Mouse (Mus musculus): Measurements from ENCODE around the gene 2300002M23Rik. TPM values are rescaled to one million over a fixed set of nuclear protein-coding genes. Genes with fewer than 3 reads are reported as not detected.

Gene 2300002M23Rik
- polyA plus RNA-seq (2015; fragmentation: Nextera tagmentation; extraction: Ambion mirVana), result not detected in 2 replicates

DNA sequence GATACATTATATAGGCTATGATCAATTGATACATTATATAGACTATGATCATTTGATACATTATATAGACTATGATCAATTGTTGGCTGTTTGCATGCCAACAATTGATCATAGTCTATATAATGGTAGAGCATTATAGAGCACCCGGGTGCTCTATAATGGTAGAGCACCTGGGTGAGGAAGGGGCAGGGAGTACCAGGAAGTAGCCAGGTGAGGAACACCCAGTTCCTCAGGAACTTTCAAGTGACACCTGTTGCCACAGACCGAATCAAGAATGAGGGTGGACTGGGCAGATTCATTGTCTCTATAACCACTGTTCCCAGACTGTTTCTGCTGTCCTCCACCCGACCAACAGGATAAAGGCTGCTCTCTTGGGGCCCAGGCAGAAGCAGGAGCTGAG is at the start of gene 2300002M23Rik:
TSS of gene 2300002M23Rik (plus strand) at position 301 of the 400 bp plus-strand sequence.

DNA sequence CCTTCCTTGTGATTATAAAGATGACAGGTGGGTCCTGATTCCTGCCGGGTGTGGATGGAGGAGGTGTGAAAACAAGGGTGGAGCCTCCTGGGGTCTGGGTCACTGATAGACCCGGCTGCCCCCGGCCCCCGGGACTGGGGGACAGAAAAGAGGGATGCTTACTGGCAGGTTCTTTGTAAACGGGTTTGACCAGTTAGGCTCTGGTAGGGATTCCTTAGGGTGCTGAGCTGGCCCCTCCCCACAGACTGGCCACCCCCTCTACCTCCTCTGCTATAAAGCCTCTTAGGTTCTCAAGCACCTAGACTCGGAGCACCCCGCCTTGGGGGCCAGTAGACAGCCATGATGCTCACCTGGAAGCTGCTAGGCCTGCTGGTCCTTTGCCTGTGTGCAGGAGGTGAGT is 34.3 kb upstream of the 2300002M23Rik start, which contains the start of gene Psors1c2:
TSS of gene Psors1c2 (plus strand) at position 301 of the 400 bp plus-strand sequence.

DNA sequence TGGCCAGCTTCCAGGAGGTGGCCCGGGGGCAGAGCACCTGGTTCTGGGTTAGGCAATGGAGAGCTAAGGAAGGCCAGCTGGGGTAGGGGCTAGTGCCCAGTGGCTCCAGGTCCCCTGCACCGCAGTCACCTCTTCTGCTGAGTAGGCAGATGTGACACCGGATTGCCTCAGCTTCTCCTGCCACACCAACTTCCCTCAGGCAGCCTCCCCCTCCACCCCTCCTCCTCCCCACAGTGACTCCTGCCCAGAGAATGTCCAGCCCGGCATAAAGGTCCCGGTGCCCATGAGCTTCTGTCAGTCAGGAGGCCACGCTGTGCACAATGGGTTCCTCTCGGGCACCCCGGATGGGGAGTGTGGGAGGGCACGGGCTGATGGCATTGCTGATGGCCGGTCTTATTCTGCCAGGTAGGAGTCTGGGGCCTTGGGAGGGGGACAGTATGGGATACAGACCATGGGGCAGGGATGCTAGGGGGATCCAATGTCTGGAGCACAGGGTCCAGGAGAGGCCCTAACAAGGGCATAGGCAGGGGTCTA is 15.3 kb upstream of the 2300002M23Rik start, which contains the start of gene Cdsn:
TSS of gene Cdsn (plus strand) at position 248 of the 534 bp plus-strand sequence.

DNA sequence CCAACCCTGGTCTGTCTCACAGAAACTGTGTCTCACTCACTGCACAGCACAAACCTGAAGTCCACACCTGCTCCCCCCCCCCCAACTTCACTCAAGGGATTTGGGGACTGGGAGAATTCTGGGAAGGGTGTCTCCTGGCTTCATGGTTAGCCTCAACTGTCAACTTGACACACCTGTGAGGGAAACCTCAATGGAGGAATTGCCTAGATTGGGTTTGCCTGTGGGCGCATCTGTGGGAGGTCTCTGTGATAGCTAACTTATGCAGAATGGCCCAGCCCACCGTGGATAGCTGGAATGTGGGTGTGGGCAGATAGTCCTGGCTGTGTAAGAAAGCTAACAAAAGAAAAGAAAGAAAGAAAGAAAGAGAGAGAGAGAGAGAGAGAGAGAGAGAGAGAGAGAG is 34.0 kb downstream of the 2300002M23Rik start, which contains the start of gene Sfta2:
TSS of gene Sfta2 (plus strand) at position 301 of the 400 bp plus-strand sequence.

Other genes with a start within 250 kb of the 2300002M23Rik start
- 0.05 TPM in 1 of 2 replicates, not detected in the other for gene H2-Q1, start 247.0 kb upstream of the 2300002M23Rik start, polyA plus RNA-seq (2015; fragmentation: Nextera tagmentation; extraction: Ambion mirVana)
- 0.10 and 0.35 TPM in 2 replicates for gene H2-Q2, start 225.2 kb upstream of the 2300002M23Rik start, polyA plus RNA-seq (2015; fragmentation: Nextera tagmentation; extraction: Ambion mirVana)
- 5.0 and 6.1 TPM in 2 replicates for gene H2-Q4, start 187.8 kb upstream of the 2300002M23Rik start, polyA plus RNA-seq (2015; fragmentation: Nextera tagmentation; extraction: Ambion mirVana)
- 2.0 and 2.4 TPM in 2 replicates for gene H2-Q6, start 142.6 kb upstream of the 2300002M23Rik start, polyA plus RNA-seq (2015; fragmentation: Nextera tagmentation; extraction: Ambion mirVana)
- 3.9 and 4.6 TPM in 2 replicates for gene H2-Q7, start 128.3 kb upstream of the 2300002M23Rik start, polyA plus RNA-seq (2015; fragmentation: Nextera tagmentation; extraction: Ambion mirVana)
- 12.6 and 15.2 TPM in 2 replicates for gene H2-Q10, start 97.4 kb upstream of the 2300002M23Rik start, polyA plus RNA-seq (2015; fragmentation: Nextera tagmentation; extraction: Ambion mirVana)
- 0.10 and 0.12 TPM in 2 replicates for gene Pou5f1, start 61.4 kb upstream of the 2300002M23Rik start, polyA plus RNA-seq (2015; fragmentation: Nextera tagmentation; extraction: Ambion mirVana)
- gene Tcf19, start 50.6 kb upstream of the 2300002M23Rik start, polyA plus RNA-seq (2015; fragmentation: Nextera tagmentation; extraction: Ambion mirVana), result 46.3 and 52.7 TPM in 2 replicates
- 9.7 and 11.4 TPM in 2 replicates for gene Cchcr1, start 50.4 kb upstream of the 2300002M23Rik start, polyA plus RNA-seq (2015; fragmentation: Nextera tagmentation; extraction: Ambion mirVana)
- 0.16 TPM in 1 of 2 replicates, not detected in the other for gene Psors1c2, start 34.2 kb upstream of the 2300002M23Rik start, polyA plus RNA-seq (2015; fragmentation: Nextera tagmentation; extraction: Ambion mirVana)
- 0.05 and 0.07 TPM in 2 replicates for gene Cdsn, start 15.3 kb upstream of the 2300002M23Rik start, polyA plus RNA-seq (2015; fragmentation: Nextera tagmentation; extraction: Ambion mirVana)
- gene Sfta2, start 34.1 kb downstream of the 2300002M23Rik start, polyA plus RNA-seq (2015; fragmentation: Nextera tagmentation; extraction: Ambion mirVana), result not detected in 2 replicates
- not detected in 2 replicates for gene Gm9573, start 59.2 kb downstream of the 2300002M23Rik start, polyA plus RNA-seq (2015; fragmentation: Nextera tagmentation; extraction: Ambion mirVana)
- 0.07 and 0.12 TPM in 2 replicates for gene Mucl3, start 76.2 kb downstream of the 2300002M23Rik start, polyA plus RNA-seq (2015; fragmentation: Nextera tagmentation; extraction: Ambion mirVana)
- gene Vars2, start 100.1 kb downstream of the 2300002M23Rik start, polyA plus RNA-seq (2015; fragmentation: Nextera tagmentation; extraction: Ambion mirVana), result 7.5 and 7.6 TPM in 2 replicates
- gene Gtf2h4, start 106.3 kb downstream of the 2300002M23Rik start, polyA plus RNA-seq (2015; fragmentation: Nextera tagmentation; extraction: Ambion mirVana), result 23.5 and 25.8 TPM in 2 replicates
- gene Ddr1, start 137.2 kb downstream of the 2300002M23Rik start, polyA plus RNA-seq (2015; fragmentation: Nextera tagmentation; extraction: Ambion mirVana), result 13.8 and 18.6 TPM in 2 replicates